9 mouse cellular contexts compared by ENCODE assay signal in the genomic region with DNA sequence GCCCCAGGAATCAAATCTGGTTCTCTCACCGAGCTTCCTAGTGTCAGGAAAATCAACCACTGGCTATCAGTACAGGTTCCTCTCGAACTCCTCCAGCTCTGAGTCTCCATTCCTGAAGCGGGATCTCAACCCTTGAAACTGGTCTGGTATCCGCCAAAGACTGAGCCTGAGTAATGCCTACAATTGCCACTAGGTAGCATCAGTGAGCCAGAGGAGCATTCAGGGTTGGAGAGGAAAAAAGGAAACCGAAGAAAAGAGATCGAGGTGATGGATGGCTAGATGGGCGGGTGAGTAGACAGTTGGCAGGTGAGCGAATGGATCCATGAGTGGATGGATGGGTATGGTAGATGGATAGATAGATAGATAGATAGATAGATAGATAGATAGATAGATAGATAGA. TPM values are rescaled to one million over a fixed set of nuclear protein-coding genes. Genes with fewer than 3 reads are reported as not detected.
DNase-seq lines count a peak whose midpoint lies in the region; ATAC-seq and TF ChIP-seq lines count a peak whose summit lies in the region.
"Had no signal": no experiment of that assay in that cellular context is flagged by ENCODE, and none has a peak within 500 bp of the region (broad histone marks: within the 10 kb centered on the region; RNA-seq: fewer than 3 reads in every experiment).

No protein-coding gene starts in this region.

- DNase-seq in cerebellum, adult 18-20 months = peak; percentile 19 to 21
- DNase-seq in cerebellum, adult 11-12 months = no peak
- DNase-seq in urinary bladder, postnatal 14 days (ENCODE audit: low spot score) = peak; percentile 66
- DNase-seq in urinary bladder, adult 2 months (ENCODE audit: low spot score) = no peak
- DNase-seq in embryo, embryonic 11.5 days (ENCODE audit: low read depth, low spot score) = peak; percentile 41
- DNase-seq in right cerebral cortex, adult 18-20 months = peak; percentile 30

- H3K4me2 ChIP-seq in intestine, postnatal 0 days (replicated peaks; ENCODE audit: low read depth) = no peak overlapping the region
- peak overlapping the region; percentile 36 for H3K4me2 ChIP-seq in liver, embryonic 15.5 days
- H3K4me2 ChIP-seq: limb, embryonic 13.5 days had no signal

- WGBS in intestine, postnatal 0 days = 37% methylated on average over 8 of the region's 8 CpGs
- 7% methylated on average over 8 of the region's 8 CpGs for WGBS in liver, embryonic 15.5 days (ENCODE audit: insufficient replicate concordance)

- 0 out of 2 replicates have a peak, but pooled peaks have one; percentile 28 for ATAC-seq in intestine, postnatal 0 days
- ATAC-seq in liver, embryonic 15.5 days (ENCODE audit: insufficient read depth) = no peak

- peak; percentile 93 for TF ChIP-seq CTCF in intestine, postnatal 0 days (IDR thresholded peaks at IDR 0.05; ENCODE audit: low read depth)

- no peak overlapping the region for H3K27ac ChIP-seq in intestine, postnatal 0 days (ENCODE audit: low read depth, low read length)
- H3K27ac ChIP-seq in liver, embryonic 15.5 days (replicated peaks) = no peak overlapping the region
- H3K27ac ChIP-seq: limb, embryonic 13.5 days had no signal

- no peaks in the 10 kb centered on the region for H3K27me3 ChIP-seq in intestine, postnatal 0 days (replicated peaks; ENCODE audit: control insufficient read depth, insufficient read depth, low read length)
- H3K27me3 ChIP-seq in liver, embryonic 15.5 days = peaks cover 14% of the 10 kb centered on the region

- H3K9me3 ChIP-seq in intestine, postnatal 0 days (ENCODE audit: control insufficient read depth) = no peaks in the 10 kb centered on the region
- no peaks in the 10 kb centered on the region for H3K9me3 ChIP-seq in liver, embryonic 15.5 days (replicated peaks)
- H3K9me3 ChIP-seq: limb, embryonic 13.5 days had no signal

- H3K36me3 ChIP-seq in intestine, postnatal 0 days (ENCODE audit: control insufficient read depth, insufficient read depth) = no peaks in the 10 kb centered on the region
- H3K36me3 ChIP-seq in liver, embryonic 15.5 days (replicated peaks) = no peaks in the 10 kb centered on the region
- H3K36me3 ChIP-seq: limb, embryonic 13.5 days had no signal

- no peak overlapping the region for H3K4me3 ChIP-seq in intestine, postnatal 0 days (ENCODE audit: low read depth, low read length)
- no peak overlapping the region for H3K4me3 ChIP-seq in liver, embryonic 15.5 days (replicated peaks)
- H3K4me3 ChIP-seq: limb, embryonic 13.5 days had no signal

- H3K4me1 ChIP-seq in intestine, postnatal 0 days (replicated peaks; ENCODE audit: control insufficient read depth, insufficient read depth, low read length) = no peaks in the 10 kb centered on the region
- H3K4me1 ChIP-seq in liver, embryonic 15.5 days (replicated peaks) = peaks cover 44% of the 10 kb centered on the region
- H3K4me1 ChIP-seq: limb, embryonic 13.5 days had no signal

- no peak overlapping the region for H3K9ac ChIP-seq in intestine, postnatal 0 days (ENCODE audit: low read depth, low read length)
- no peak overlapping the region for H3K9ac ChIP-seq in liver, embryonic 15.5 days
- H3K9ac ChIP-seq: limb, embryonic 13.5 days had no signal

RNA-seq across cellular contexts. Expression of gene Fasl, which starts 40.2 kb away (rescaled TPM):
- polyA plus RNA-seq in urinary bladder, adult 2 months (2012; rRNA removed) = 0.30 and 0.50 TPM in 2 replicates
- polyA plus RNA-seq in intestine, postnatal 0 days (2015; fragmentation: Nextera tagmentation; extraction: Ambion mirVana) = not detected in 2 replicates
- polyA plus RNA-seq in liver, embryonic 15.5 days (2015; fragmentation: Nextera tagmentation; extraction: Ambion mirVana) = 0.06 and 0.08 TPM in 2 replicates
- polyA plus RNA-seq: limb, embryonic 13.5 days had no signal

Comparison
In these comparisons a context has a peak if more than half of its experiments do, and no peak if none do; other contexts are left out.
1. DNase-seq: peak in cerebellum, adult 18-20 months (2 of 2), urinary bladder, postnatal 14 days (single experiment), embryo, embryonic 11.5 days (single experiment) and right cerebral cortex, adult 18-20 months (single experiment); none in cerebellum, adult 11-12 months (single experiment) and urinary bladder, adult 2 months (single experiment).